Mouse (Mus musculus): ENCODE results near the gene Eif4e. TPM values are rescaled to one million over a fixed set of nuclear protein-coding genes. Genes with fewer than 3 reads are reported as not detected.

Eif4e gene
- polyA plus RNA-seq, 1 experiment, result 33.6 TPM

DNA sequence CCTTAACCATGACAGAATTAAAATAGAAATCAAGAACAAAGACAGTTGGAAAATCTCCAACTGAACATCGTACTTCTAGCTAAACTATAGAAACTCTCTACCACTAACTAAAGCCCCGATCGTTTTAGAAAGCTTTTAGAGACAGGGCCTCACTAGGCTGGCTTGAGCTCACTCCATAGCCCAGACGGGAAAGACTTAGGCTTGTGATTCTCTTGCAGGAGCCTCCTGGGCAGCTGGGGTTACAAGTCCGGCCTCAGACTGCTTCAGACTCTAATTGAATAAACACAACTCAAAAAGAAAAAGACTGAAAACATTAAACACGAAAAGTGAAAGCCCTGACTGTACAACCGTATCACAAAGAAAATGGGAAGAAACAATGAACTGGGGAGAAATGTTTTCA, 60.2 kb downstream of the Eif4e start:
- DNase-seq, result no peak
- H3K4me1 ChIP-seq (ENCODE audit: control insufficient read depth, insufficient read depth, low read length), result no peaks in the 10 kb centered on the region
- no peak overlapping the region for H3K27ac ChIP-seq (ENCODE audit: insufficient read depth, low read depth, low read length)
- H3K27me3 ChIP-seq (replicated peaks; ENCODE audit: control insufficient read depth, insufficient read depth, low read length), result no peaks in the 10 kb centered on the region
- WGBS, result 59% methylated on average over 7 of the region's 7 CpGs
- H3K4me3 ChIP-seq (ENCODE audit: insufficient read depth, low read depth, low read length), result no peak overlapping the region
- TF ChIP-seq POLR2A (IDR thresholded peaks at IDR 0.05; ENCODE audit: low read depth, low read length) (no peak), CTCF (conservative IDR thresholded peaks at IDR 0.05; ENCODE audit: insufficient read depth, insufficient read length, low read depth, low read length) (no peak)
- no peaks in the 10 kb centered on the region for H3K36me3 ChIP-seq (ENCODE audit: control insufficient read depth, insufficient read depth, low read length)

DNA sequence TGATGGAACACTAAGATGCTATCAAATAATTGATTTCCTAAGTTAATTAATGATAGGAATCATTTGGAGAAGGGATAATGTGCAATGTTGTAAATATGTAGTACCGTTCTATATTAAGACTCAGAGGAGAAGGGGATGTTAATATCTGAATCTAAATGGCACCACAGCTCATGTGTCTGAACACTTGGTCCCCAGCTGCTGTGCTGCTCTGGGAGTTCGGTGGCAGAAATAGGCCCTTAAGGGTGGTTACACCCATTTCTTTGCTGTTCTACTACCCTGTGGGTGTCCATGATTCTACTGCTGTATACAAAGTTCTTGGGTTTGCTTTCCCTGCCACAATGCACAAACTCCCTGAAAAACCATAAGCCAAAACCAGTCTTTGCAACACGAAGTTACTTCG, 61.2 kb downstream of the Eif4e start:
- Histone ChIP-seq H3K27ac (ENCODE audit: insufficient read depth, low read depth, low read length) (no peak overlapping the region), H3K4me3 (ENCODE audit: insufficient read depth, low read depth, low read length) (no peak overlapping the region), H3K4me1 (ENCODE audit: control insufficient read depth, insufficient read depth, low read length) (no peaks in the 10 kb centered on the region), H3K27me3 (replicated peaks; ENCODE audit: control insufficient read depth, insufficient read depth, low read length) (no peaks in the 10 kb centered on the region), H3K36me3 (ENCODE audit: control insufficient read depth, insufficient read depth, low read length) (no peaks in the 10 kb centered on the region)
- DNase-seq, result no peak
- TF ChIP-seq POLR2A (IDR thresholded peaks at IDR 0.05; ENCODE audit: low read depth, low read length), result no peak
- TF ChIP-seq CTCF (conservative IDR thresholded peaks at IDR 0.05; ENCODE audit: insufficient read depth, insufficient read length, low read depth, low read length), result no peak
- 91% methylated on average over 4 of the region's 4 CpGs for WGBS

DNA sequence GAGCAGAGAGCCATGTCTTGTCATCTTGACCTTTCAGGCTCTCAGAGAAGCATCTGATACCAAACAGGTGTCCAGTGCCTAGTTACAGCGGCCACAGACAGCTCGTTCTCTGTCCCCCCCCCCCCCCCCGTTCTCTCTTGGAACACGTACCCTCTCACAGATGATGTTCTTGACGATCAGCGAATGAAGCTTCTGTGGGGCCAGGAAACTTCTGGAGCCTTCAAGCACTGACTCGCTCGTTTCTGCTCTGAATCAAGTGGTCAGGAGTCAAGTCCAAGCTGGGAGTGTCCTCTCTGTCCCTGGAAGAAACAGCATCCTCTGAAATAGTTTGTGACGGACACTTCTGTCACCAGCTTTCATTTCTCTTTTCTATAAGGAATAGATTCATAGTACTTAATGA, 62.0 kb downstream of the Eif4e start:
- Histone ChIP-seq H3K4me1 (ENCODE audit: control insufficient read depth, insufficient read depth, low read length) (no peaks in the 10 kb centered on the region), H3K27ac (ENCODE audit: insufficient read depth, low read depth, low read length) (no peak overlapping the region), H3K4me3 (ENCODE audit: insufficient read depth, low read depth, low read length) (no peak overlapping the region), H3K27me3 (replicated peaks; ENCODE audit: control insufficient read depth, insufficient read depth, low read length) (no peaks in the 10 kb centered on the region), H3K36me3 (ENCODE audit: control insufficient read depth, insufficient read depth, low read length) (no peaks in the 10 kb centered on the region)
- 44% methylated on average over 9 of the region's 9 CpGs for WGBS
- no peak for DNase-seq
- no peak for TF ChIP-seq CTCF (conservative IDR thresholded peaks at IDR 0.05; ENCODE audit: insufficient read depth, insufficient read length, low read depth, low read length)
- TF ChIP-seq POLR2A (IDR thresholded peaks at IDR 0.05; ENCODE audit: low read depth, low read length), result no peak

DNA sequence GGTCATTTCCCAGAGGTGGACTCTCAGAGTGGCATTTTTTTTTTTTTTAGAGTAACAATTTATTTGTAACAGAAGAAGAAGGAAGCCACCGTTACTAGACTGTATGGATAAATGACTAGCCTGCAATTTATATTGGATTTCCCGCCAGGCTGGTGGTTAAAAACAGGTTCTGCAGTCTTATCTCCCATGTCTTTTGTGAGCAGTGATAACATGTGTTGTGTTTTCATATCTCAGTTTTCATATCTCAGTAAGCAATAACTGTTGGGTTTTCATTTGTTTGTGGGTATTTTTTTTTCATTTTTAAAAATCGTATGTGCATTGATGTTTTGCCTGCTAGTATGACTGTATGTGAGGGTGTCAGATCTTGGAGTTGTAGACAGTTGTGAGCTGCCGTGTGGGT, 65.0 kb downstream of the Eif4e start:
- TF ChIP-seq POLR2A (IDR thresholded peaks at IDR 0.05; ENCODE audit: low read depth, low read length), result no peak
- TF ChIP-seq CTCF (conservative IDR thresholded peaks at IDR 0.05; ENCODE audit: insufficient read depth, insufficient read length, low read depth, low read length), result no peak
- H3K27me3 ChIP-seq (replicated peaks; ENCODE audit: control insufficient read depth, insufficient read depth, low read length), result no peaks in the 10 kb centered on the region
- no peak overlapping the region for H3K27ac ChIP-seq (ENCODE audit: insufficient read depth, low read depth, low read length)
- 90% methylated on average over 4 of the region's 4 CpGs for WGBS
- no peaks in the 10 kb centered on the region for H3K36me3 ChIP-seq (ENCODE audit: control insufficient read depth, insufficient read depth, low read length)
- H3K4me1 ChIP-seq (ENCODE audit: control insufficient read depth, insufficient read depth, low read length), result no peaks in the 10 kb centered on the region
- no peak for DNase-seq
- H3K4me3 ChIP-seq (ENCODE audit: insufficient read depth, low read depth, low read length), result no peak overlapping the region

DNA sequence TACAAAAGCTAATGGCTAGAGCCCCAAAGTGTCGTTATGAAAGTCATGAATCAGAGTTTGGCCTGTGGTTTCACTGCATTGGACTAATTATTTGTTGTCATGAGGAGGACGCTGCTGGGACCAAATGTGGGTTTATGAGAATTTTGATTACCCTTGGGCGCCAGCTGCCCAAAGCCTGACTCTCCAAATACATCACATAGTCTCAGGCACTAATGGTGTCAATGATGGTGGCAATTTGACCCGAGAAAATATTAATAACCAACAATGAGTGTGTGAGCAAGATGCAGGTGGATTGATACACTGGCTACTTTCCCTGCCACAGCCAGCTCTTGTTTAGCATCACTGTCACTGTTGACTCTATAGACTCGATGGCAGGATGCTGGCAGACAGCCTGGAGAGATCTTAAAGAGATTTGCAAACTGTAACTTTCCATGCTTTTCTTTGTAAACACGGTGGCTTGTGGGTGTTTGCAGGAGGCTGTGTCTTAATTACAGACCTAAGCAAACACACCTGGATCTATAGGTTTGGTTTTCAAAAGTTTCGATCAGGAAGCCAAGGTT, 65.9 kb downstream of the Eif4e start:
- no peak overlapping the region for H3K4me3 ChIP-seq (ENCODE audit: insufficient read depth, low read depth, low read length)
- no peaks in the 10 kb centered on the region for H3K27me3 ChIP-seq (replicated peaks; ENCODE audit: control insufficient read depth, insufficient read depth, low read length)
- H3K27ac ChIP-seq (ENCODE audit: insufficient read depth, low read depth, low read length), result no peak overlapping the region
- TF ChIP-seq POLR2A (IDR thresholded peaks at IDR 0.05; ENCODE audit: low read depth, low read length) (no peak), CTCF (conservative IDR thresholded peaks at IDR 0.05; ENCODE audit: insufficient read depth, insufficient read length, low read depth, low read length) (no peak)
- DNase-seq, result no peak
- no peaks in the 10 kb centered on the region for H3K36me3 ChIP-seq (ENCODE audit: control insufficient read depth, insufficient read depth, low read length)
- H3K4me1 ChIP-seq (ENCODE audit: control insufficient read depth, insufficient read depth, low read length), result no peaks in the 10 kb centered on the region
- WGBS, result 77% methylated on average over 7 of the region's 7 CpGs

DNA sequence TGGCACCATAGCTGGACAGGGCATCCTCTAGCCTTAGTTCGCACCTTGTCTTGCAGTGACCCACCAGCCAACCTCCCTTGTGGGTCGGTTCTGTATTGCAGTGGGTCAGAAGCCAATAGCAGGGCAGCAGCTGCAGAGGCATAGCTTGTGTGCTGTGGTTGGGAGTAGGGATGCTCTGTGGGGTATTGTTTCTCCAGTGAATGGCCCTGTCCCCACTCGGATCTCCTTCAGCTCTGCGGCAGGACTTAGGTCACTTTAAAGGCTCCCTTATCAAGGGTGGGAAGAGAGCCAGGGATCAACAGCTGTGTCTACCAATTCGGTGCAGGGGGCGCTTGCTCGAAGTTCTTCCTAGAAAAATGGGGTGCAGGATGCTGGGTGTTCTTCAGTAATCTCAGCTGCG, 67.2 kb downstream of the Eif4e start:
- H3K4me3 ChIP-seq (ENCODE audit: insufficient read depth, low read depth, low read length), result no peak overlapping the region
- WGBS, result 89% methylated on average over 8 of the region's 8 CpGs
- no peak for DNase-seq
- H3K27ac ChIP-seq (ENCODE audit: insufficient read depth, low read depth, low read length), result no peak overlapping the region
- H3K36me3 ChIP-seq (ENCODE audit: control insufficient read depth, insufficient read depth, low read length), result no peaks in the 10 kb centered on the region
- TF ChIP-seq POLR2A (IDR thresholded peaks at IDR 0.05; ENCODE audit: low read depth, low read length), result no peak
- no peak for TF ChIP-seq CTCF (conservative IDR thresholded peaks at IDR 0.05; ENCODE audit: insufficient read depth, insufficient read length, low read depth, low read length)
- H3K27me3 ChIP-seq (replicated peaks; ENCODE audit: control insufficient read depth, insufficient read depth, low read length), result no peaks in the 10 kb centered on the region
- H3K4me1 ChIP-seq (ENCODE audit: control insufficient read depth, insufficient read depth, low read length), result no peaks in the 10 kb centered on the region

DNA sequence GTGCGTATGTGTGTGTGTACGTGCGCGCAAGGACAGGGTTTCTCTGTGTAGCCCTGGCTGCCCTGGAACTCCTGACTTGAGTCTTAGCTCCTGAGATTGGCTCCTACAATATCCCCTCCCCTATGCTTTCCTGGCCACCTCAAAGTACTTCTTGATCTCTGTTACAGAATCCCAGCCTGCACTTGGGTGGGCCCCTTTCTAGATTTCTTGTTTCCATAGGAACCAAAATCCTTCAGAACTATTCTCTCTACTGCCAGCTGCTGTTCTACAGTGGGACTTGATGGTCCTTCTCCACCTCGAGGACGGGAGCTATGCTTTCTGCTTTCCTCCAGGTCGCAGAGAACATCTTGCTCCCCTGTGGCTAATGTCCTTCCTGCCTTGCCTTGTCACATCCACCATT, 67.9 kb downstream of the Eif4e start:
- H3K4me1 ChIP-seq (ENCODE audit: control insufficient read depth, insufficient read depth, low read length), result no peaks in the 10 kb centered on the region
- TF ChIP-seq POLR2A (IDR thresholded peaks at IDR 0.05; ENCODE audit: low read depth, low read length), result no peak
- TF ChIP-seq CTCF (conservative IDR thresholded peaks at IDR 0.05; ENCODE audit: insufficient read depth, insufficient read length, low read depth, low read length), result no peak
- no peaks in the 10 kb centered on the region for H3K36me3 ChIP-seq (ENCODE audit: control insufficient read depth, insufficient read depth, low read length)
- 94% methylated on average over 7 of the region's 7 CpGs for WGBS
- H3K27ac ChIP-seq (ENCODE audit: insufficient read depth, low read depth, low read length), result no peak overlapping the region
- no peak overlapping the region for H3K4me3 ChIP-seq (ENCODE audit: insufficient read depth, low read depth, low read length)
- DNase-seq, result no peak
- H3K27me3 ChIP-seq (replicated peaks; ENCODE audit: control insufficient read depth, insufficient read depth, low read length), result no peaks in the 10 kb centered on the region

All from kidney, adult 2 months (tissue).